Mouse (Mus musculus): Measurements from ENCODE around the gene Chp2.

GRCm38 (mm10) chr7:122244166-122244565 lies 24.9 kb downstream of the Chp2 start:
- TF ChIP-seq CTCF (IDR thresholded peaks at IDR 0.05; ENCODE audit: low read depth), result no peak
- no peak for TF ChIP-seq EP300 (IDR thresholded peaks at IDR 0.05; ENCODE audit: low read depth)
